Mouse (Mus musculus): ENCODE results near the gene Ilkap. TPM values are rescaled to one million over a fixed set of nuclear protein-coding genes. Genes with fewer than 3 reads are reported as not detected.

Gene Ilkap
- 39.7 TPM for polyA plus RNA-seq (2014; fragmentation: Illumina TruSeq; extraction: RNeasy Lipid Tissue Mini Kit (QIAGEN cat#74804))

GRCm38 (mm10) chr1:91398260-91399062, at the start of gene Ilkap:
Gene Ilkap, minus strand, starts transcription at chr1:91398815.

GRCm38 (mm10) chr1:91413898-91414594, 15.4 kb upstream of the Ilkap start, which contains the start of gene Hes6:
Gene Hes6, minus strand, starts transcription at chr1:91414038.

GRCm38 (mm10) chr1:91366215-91367108, 32.2 kb downstream of the Ilkap start, which contains the start of gene Erfe:
Gene Erfe, plus strand, starts transcription at chr1:91366430.

GRCm38 (mm10) chr1:91350841-91351240, 47.8 kb downstream of the Ilkap start, which contains the start of gene Klhl30:
Gene Klhl30, plus strand, starts transcription at chr1:91351016.

Other genes with a start within 250 kb of the Ilkap start
- 1.3 TPM for gene Ramp1, start 219.0 kb downstream of the Ilkap start, polyA plus RNA-seq (2014; fragmentation: Illumina TruSeq; extraction: RNeasy Lipid Tissue Mini Kit (QIAGEN cat#74804))
- gene Ube2f, start 148.5 kb downstream of the Ilkap start, polyA plus RNA-seq (2014; fragmentation: Illumina TruSeq; extraction: RNeasy Lipid Tissue Mini Kit (QIAGEN cat#74804)): 114 TPM
- gene Scly, start 100.5 kb downstream of the Ilkap start, polyA plus RNA-seq (2014; fragmentation: Illumina TruSeq; extraction: RNeasy Lipid Tissue Mini Kit (QIAGEN cat#74804)): 1.1 TPM
- gene Espnl, start 76.7 kb downstream of the Ilkap start, polyA plus RNA-seq (2014; fragmentation: Illumina TruSeq; extraction: RNeasy Lipid Tissue Mini Kit (QIAGEN cat#74804)): not detected
- 0.51 TPM for gene Klhl30, start 47.8 kb downstream of the Ilkap start, polyA plus RNA-seq (2014; fragmentation: Illumina TruSeq; extraction: RNeasy Lipid Tissue Mini Kit (QIAGEN cat#74804))
- gene Erfe, start 32.4 kb downstream of the Ilkap start, polyA plus RNA-seq (2014; fragmentation: Illumina TruSeq; extraction: RNeasy Lipid Tissue Mini Kit (QIAGEN cat#74804)): 0.77 TPM
- not detected for gene Hes6, start 15.2 kb upstream of the Ilkap start, polyA plus RNA-seq (2014; fragmentation: Illumina TruSeq; extraction: RNeasy Lipid Tissue Mini Kit (QIAGEN cat#74804))
- 2.8 TPM for gene Per2, start 60.5 kb upstream of the Ilkap start, polyA plus RNA-seq (2014; fragmentation: Illumina TruSeq; extraction: RNeasy Lipid Tissue Mini Kit (QIAGEN cat#74804))
- gene Traf3ip1, start 95.8 kb upstream of the Ilkap start, polyA plus RNA-seq (2014; fragmentation: Illumina TruSeq; extraction: RNeasy Lipid Tissue Mini Kit (QIAGEN cat#74804)): 6.9 TPM
- 7.6 TPM for gene Asb1, start 141.7 kb upstream of the Ilkap start, polyA plus RNA-seq (2014; fragmentation: Illumina TruSeq; extraction: RNeasy Lipid Tissue Mini Kit (QIAGEN cat#74804))